Mouse (Mus musculus) heart, adult 8-10 months (tissue): Measurements from ENCODE around the gene Pvr. TPM values are rescaled to one million over a fixed set of nuclear protein-coding genes. Genes with fewer than 3 reads are reported as not detected.
A peak's percentile ranks its signal among the peaks of the same experiment; 100 is the strongest.

ENCODE experiments used
- DNase-seq: peaks from one replicate; pipeline ENCODE4 v3.0.0; 2022; ENCODE audit warnings: low spot score
- total RNA-seq, 4 experiments: library from RNA; stranded (reverse); gene quantifications; 2 replicates each; pipeline ENCODE4 v1.2.4; 2022

Pvr gene
- total RNA-seq, result 10 to 100 TPM; 17.9 to 25.0 (median 20.5) TPM

DNA sequence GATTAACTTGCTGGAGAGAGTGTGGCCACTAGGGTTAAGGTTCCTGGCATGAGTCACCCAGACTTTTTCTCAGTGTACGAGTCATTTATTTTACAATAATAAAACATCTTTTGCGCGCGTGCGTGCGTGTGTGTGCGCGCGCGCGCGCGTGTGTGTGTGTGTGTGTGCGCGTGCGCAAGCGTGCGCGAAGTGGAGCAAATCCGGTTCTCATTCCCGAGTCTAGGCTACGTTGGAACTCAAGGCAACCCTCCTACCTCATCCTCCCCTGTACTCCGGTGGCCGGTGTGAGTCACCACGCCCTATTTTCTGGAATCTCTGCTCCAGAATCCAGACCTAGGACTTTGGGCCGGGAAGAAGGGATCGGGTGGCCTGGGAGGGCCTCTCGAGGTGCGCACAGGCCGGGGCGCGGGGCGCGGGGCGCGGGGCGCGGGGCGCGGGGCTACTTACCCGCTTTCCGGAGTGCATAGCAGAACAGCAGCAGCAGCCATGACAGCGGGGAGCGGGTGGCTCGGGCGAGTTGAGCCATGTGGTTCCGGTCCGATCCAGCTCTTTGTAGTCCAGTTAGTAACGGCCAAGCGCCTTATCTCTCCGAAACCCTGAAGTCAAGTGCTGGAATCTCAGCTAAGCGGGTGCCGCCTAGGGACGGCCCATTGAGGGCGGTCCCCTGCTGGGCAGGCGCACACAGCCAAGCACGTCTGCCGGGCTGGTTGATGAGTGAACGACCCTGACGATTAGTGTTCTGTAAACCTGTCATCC is at the start of gene Pvr:
Gene Pvr, minus strand, starts transcription at position 655 of the 756 bp plus-strand sequence.
- DNase-seq, result peak; percentile 87

- DNase-seq, result no peak
These were observed 49.2 kb upstream of the Pvr start for GRCm38 (mm10) chr7:19970196-19970595.

DNA sequence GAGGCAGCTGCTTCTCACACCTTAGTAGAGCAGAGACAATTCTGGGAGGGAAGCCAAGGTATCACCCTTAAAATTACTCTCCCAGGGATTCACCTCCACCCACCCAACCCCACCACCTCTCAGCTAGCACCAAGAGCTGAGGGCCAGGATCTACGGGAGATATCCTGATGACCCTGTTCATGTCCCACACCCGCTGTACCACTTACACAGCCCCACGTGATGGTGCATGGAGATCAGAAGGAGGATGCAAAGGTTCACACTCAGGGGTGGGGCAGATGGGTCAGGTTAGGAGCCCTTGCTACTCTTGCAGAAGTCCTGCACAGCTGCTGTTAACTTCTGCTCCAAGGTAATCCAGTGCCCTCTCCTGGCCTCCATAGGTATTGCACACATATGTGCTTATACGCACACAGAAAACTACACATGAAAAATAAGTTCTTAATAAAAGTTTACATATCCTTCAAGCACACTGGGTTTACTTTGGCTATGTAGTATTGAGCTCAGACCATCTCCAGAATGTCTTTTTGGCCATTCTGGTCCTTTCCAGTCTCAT is 48.7 kb upstream of the Pvr start:
- DNase-seq, result no peak

DNA sequence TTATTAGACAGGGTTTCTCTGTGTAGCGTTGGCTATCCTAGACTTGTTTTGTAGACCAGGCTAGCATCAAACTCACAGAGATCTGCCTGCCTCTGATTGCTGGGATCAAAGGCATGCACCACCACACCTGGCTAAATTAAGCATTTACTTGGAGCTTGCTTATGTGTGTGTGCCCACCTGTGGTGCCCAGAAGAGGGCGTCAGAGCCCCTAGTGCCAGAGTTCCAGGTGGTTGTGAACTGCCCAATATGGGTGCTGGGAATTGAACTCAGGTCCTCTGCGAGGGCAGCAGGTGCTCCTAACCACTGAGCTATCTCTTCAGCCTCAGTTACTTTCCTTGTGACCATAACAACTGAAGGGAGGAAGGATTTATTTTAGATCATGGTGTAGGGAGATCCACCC is 48.1 kb upstream of the Pvr start:
- no peak for DNase-seq

DNA sequence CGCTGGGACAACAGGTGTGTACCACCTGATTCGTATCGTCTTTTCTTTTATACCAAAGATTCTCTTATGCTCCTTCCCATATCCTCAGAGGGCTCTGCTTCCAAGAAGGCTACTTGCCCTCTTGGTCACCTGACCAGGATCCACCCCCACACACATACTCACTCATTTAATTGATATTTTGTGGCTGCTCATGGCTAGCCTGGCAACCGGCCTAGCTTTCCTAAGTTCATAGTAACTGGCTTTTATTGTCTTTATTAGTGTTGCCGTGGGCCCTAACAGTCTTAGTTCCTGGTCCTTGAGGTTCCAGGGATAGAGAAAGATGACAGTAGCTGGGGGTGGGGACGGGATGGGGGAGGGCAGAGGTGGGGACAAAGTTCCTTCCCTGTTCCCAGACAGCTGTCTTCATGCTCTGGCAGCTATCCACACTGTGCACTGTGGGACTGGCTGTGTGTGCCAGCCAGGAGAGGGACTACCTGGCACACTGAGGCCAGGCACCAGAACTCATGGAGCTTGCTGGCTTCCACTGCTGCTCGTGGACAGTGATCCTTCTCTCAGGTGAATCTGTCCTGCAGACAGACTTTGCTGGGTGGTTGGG is 44.1 kb upstream of the Pvr start, which contains the start of gene Ceacam20:
Gene Ceacam20, plus strand, starts transcription at position 428 of the 595 bp plus-strand sequence.
- DNase-seq, result no peak

DNA sequence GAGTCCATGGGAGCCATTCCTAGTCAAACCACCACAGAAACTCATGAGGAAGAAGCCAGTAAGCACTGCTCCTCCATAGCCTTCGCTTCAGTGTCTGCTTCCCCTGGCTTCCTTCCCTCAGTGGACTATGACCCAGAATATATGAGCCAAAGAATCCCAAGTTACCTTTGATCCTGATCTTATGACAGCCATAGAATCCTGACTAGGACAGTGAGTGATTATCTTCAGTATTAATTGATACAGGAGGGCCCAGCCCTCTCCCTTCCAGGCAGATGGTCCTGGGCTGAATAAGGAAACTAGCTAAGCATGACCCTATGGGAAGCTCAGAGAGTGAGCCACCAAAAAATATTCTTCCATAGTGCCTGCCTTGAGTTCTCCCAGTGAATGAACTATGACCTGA is 41.5 kb upstream of the Pvr start:
- DNase-seq, result no peak

DNA sequence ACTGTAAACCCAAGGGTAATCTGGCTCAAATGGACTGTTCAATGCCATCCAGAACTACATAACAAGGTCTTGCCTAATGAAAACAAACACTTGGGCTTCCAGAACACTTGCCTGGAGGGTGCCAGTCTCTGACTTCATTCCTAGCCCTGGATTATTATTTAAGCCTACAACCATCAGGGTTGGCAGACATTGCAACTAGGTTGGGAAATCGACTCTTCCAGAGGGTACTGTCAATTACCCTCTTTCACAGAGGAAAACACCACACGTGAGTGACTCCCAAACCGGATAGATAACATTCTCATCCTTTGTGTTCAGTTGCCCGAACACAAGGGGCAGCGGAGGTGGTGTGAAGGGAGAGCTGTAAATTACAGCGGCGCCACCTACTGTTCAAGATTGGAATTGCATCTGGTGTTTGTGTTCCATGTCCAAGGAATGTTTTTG is 35.4 kb upstream of the Pvr start:
- DNase-seq, result peak; percentile 92

GRCm38 (mm10) chr7:19955861-19956260 is 34.9 kb upstream of the Pvr start:
- no peak for DNase-seq

DNA sequence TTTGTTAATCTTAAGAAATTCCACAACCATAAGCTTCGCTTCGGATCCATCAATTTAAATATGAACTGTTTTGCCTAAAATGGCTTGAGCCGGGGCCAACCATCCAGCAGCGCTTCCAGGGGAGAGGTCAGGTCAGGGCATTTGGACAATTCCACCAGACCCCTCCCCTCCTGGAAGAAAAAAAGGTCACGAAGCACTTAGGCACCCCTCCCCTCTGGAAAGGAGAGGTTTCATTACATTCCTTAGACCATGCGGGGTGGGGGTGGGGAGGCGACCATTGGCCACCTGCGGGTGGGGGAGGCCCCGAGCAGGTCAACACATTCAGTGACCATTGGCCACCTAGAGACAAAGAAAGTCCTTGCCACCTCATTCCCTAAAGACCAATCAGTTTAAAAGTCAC is 32.1 kb upstream of the Pvr start:
- no peak for DNase-seq

- no peak for DNase-seq
These were observed 31.5 kb upstream of the Pvr start for GRCm38 (mm10) chr7:19952320-19952986.

- DNase-seq, result no peak
These were observed 29.6 kb upstream of the Pvr start, which contains the start of gene Igsf23 for GRCm38 (mm10) chr7:19950589-19950988. TSS of gene Igsf23 (minus strand) at chr7:19950756.

DNA sequence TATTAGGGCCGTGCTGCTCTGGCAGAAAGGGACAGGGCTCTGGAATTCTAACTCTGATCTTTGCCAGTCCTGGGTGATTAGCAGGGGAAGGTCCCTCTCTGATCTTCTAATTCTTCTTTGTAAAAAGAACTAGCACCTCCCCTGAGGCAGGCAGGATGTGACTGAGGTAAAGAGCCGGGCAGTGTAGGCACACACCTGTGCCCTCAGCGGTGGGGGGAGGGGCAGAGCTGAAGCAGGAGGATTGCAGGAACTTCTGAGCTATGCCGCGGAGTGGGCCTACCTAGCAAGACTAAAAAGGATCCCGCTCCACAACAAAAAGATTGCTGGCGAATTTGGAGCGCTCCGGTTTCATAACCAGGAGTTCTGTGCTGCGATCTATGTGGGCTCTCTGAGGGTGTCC is 29.0 kb upstream of the Pvr start:
- no peak for DNase-seq

- no peak for DNase-seq
These were observed 28.0 kb upstream of the Pvr start for GRCm38 (mm10) chr7:19948956-19949355.

GRCm38 (mm10) chr7:19945821-19946515 is 25.0 kb upstream of the Pvr start:
- no peak for DNase-seq

GRCm38 (mm10) chr7:19945201-19945600 is 24.2 kb upstream of the Pvr start:
- DNase-seq, result no peak

DNA sequence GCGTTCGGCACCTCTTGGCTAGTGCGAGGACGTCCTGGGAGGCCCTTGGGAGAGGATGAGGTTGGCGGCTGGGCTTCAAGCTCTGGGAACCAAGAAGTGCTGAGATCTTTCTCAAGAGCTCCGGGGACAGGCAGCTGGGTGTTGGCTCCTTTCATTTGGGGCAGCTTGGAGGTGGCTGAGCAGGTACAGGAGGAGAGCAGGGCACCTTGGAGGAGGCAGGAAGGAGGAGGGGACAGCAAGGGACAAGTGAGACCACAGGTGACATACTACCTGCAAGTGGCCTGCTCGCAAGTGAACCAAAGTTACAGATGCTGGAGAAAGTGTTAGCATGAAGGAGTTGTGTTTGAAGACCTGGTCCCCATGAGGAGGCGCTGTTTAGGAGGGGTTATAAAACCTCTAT is 23.7 kb upstream of the Pvr start:
- no peak for DNase-seq

DNA sequence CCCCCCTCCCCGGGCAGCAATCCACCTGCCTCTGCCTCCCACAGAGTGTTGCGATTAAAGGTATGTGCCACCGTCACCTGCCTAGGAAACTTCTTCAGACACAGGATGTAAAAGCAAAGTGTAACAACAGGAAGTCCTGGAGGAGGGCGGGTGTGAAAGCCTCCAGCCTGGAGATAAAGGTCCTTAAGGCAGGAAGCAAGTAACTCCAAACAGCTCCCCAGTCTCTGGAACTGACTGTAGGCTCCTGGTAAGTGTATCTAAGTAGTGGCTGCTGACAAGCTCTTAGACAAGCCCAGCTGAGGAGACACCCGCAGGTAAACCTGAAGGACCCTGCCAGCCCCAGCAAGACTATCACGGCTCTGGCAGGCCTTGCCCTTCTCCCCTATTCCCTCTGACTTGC is 19.3 kb upstream of the Pvr start:
- peak; percentile 40 for DNase-seq

DNA sequence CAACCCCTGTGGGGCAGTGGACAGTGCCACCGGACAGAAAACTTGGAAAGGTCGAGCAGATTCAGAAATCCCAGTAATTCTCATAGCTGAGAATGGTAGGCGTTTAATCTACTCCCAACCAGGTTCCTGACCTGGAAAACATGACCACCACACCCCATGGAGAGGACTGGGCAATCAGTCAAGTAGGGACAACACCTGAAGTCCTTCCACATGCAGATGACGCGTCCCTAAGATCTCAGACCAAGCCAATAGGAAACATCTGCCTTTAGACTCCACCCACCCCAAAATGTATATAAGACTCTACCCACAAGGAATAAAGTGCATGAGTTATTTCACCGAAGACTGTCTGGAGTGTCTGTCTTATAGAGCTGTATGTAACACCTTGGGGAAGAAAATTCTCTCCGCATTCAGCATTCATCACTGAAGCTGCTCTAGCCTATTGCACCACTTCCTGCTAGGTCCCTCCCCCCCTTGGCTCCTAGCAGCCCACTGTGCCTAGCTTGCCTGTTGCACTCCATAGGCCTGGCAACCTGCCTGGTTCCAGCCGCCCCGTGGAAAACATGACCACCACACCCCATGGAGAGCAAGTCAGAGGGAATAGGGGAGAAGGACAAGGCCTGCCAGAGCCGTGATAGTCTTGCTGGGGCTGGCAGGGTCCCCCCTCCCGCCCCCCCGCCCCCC is 18.7 kb upstream of the Pvr start:
- DNase-seq, result peak; percentile 87

DNA sequence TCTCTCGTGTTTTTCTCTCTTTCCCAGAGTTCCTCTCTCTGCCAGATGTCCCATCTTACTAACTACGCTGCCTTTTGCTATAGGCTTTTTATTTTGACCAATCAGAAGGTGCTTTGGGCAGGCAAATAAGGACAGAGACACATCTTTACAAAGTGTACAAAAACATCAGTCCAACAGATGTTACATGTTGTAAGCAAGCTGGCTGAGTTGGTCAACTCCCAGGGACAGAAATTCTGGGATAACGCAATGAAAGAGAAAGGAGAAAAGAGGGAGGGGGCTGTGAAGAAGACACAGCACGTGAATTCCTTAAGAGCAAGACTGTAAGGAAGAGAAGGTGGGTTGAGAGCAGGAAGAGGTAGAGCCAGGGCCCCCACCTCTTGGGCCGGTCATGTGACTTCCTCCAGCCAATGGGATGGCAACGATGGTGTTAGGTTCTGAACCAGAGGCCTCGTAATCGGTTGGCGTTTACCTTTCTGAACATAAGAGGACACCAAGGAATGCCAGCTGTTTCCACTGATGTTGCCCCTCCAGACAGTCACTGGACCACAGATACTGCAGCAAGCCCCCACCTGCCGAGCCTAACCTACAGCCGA is 16.4 kb upstream of the Pvr start:
- no peak for DNase-seq

- peak; percentile 46 for DNase-seq
These were observed 15.0 kb upstream of the Pvr start for GRCm38 (mm10) chr7:19935961-19936360.
